Mouse (Mus musculus): Measurements from ENCODE around the gene Phldb1. TPM values are rescaled to one million over a fixed set of nuclear protein-coding genes. Genes with fewer than 3 reads are reported as not detected.
A peak's percentile ranks its signal among the peaks of the same experiment; 100 is the strongest.

The Phldb1 gene
- polyA plus RNA-seq, 1 experiment = 37.6 TPM

DNA sequence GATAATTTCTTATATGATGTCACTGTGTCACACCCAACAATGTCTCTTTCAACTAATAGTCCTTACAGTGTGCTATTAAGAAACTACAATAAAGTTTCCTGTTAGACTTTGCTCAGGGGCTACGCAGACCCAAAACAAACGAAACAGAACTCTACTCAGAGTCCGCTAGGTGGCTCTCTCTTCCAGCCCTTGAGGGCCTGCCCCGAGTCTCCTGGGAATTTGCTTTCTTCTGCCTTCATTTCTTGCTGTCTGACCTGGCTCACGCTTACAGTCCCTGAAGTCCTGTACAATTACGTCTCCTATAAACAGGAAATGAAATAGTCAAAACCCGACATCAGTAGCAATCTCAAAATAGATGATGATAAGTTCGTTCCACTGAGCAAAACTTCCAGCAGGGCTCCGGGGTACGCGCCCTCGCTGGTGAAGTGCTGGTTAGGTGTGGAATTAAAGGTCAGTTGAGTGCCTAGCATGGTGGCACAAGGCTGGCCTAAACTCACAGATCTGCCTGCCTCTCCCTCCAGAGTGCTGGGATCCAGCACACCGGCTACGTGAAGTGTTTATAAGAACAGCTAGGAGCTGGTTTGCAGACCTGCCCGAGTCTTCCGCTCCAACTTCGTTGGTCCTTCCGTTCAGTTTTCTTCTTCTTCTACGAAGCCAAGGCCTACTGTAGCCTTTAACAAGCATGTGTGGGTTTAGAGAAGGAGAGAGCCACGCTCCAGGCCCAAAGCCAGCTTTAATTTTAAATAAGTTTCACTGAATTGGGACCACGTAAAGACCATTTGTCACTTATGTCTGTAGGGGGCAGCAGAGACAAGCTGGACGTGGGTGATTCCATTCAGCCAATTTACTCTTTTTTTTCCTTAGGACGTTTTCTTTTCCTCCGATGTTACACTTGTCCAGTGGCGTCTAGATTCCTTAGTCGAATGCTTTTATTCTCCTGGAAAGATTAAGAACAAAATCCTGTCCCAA is 79.6 kb downstream of the Phldb1 start:
- H3K27ac ChIP-seq (ENCODE audit: insufficient read depth, low read depth, low read length) = peak overlapping the region; percentile 1; the same call in 1 of the 2 replicates

DNA sequence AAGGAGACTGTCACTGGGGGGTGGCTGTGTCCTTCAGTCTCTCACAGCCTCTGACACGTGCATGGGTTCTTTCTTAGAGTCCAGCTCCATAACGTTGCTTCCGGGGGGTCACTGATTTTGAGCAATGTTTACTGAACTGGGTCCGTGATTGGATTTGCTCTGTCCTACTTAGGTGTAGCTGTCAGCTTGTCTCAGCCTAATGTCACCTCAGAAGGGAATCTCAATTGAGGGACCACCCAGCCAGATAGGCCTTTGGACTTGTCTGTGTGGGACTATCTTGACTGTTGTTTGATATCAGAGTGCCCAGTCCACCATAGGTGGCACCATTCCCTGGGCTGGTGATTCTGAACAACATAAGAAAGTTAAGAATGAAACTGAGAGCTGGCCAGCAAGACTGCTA is 81.1 kb downstream of the Phldb1 start:
- no peak for TF ChIP-seq CTCF (conservative IDR thresholded peaks at IDR 0.05; ENCODE audit: insufficient read depth, insufficient read length, low read depth, low read length)
- no peak for TF ChIP-seq POLR2A (IDR thresholded peaks at IDR 0.05; ENCODE audit: low read depth, low read length)
- DNase-seq = no peak
- 87% methylated on average over 4 of the region's 4 CpGs for WGBS
- Histone ChIP-seq H3K36me3 (ENCODE audit: control insufficient read depth, insufficient read depth, low read length) (no peaks in the 10 kb centered on the region), H3K27ac (ENCODE audit: insufficient read depth, low read depth, low read length) (no peak overlapping the region), H3K4me3 (ENCODE audit: insufficient read depth, low read depth, low read length) (no peak overlapping the region), H3K27me3 (replicated peaks; ENCODE audit: control insufficient read depth, insufficient read depth, low read length) (no peaks in the 10 kb centered on the region), H3K4me1 (ENCODE audit: control insufficient read depth, insufficient read depth, low read length) (peaks cover 6% of the 10 kb centered on the region; the same call in 1 of the 2 replicates)

More for the DNA sequence above, 79.6 kb downstream of the Phldb1 start:
- Histone ChIP-seq H3K36me3 (ENCODE audit: control insufficient read depth, insufficient read depth, low read length) (no peaks in the 10 kb centered on the region), H3K4me1 (ENCODE audit: control insufficient read depth, insufficient read depth, low read length) (peaks cover 6% of the 10 kb centered on the region; the same call in 1 of the 2 replicates), H3K27me3 (replicated peaks; ENCODE audit: control insufficient read depth, insufficient read depth, low read length) (no peaks in the 10 kb centered on the region), H3K4me3 (ENCODE audit: insufficient read depth, low read depth, low read length) (peak overlapping the region; percentile 29; the same call in 1 of the 2 replicates)
- DNase-seq = peak; percentile 84
- TF ChIP-seq POLR2A (IDR thresholded peaks at IDR 0.05; ENCODE audit: low read depth, low read length) (no peak), CTCF (conservative IDR thresholded peaks at IDR 0.05; ENCODE audit: insufficient read depth, insufficient read length, low read depth, low read length) (peak; percentile 74)
- WGBS = 17% methylated on average over 26 of the region's 26 CpGs

DNA sequence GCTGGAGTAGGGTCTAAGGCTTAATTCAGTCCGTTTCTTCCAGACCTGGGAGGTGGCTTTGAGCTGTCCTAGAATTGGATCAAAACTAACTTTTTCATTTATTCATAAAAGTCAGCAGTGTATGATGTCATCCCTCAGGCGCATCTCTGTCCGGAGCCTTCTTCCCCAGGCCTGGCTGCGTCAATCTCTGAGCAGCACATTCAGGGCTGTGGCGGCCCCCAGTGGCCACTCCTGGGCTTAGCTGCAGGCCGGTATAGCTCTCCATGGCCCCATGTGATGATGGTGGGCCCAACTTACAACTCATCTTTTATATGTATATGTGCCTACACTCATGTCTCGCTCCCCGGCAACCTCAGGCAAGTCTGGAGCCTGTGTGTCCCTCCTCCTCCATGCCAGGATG is 83.0 kb downstream of the Phldb1 start:
- no peak for TF ChIP-seq POLR2A (IDR thresholded peaks at IDR 0.05; ENCODE audit: low read depth, low read length)
- peak; percentile 89 for TF ChIP-seq CTCF (conservative IDR thresholded peaks at IDR 0.05; ENCODE audit: insufficient read depth, insufficient read length, low read depth, low read length)
- H3K4me3 ChIP-seq (ENCODE audit: insufficient read depth, low read depth, low read length) = no peak overlapping the region
- no peak overlapping the region for H3K27ac ChIP-seq (ENCODE audit: insufficient read depth, low read depth, low read length)
- 16% methylated on average over 8 of the region's 8 CpGs for WGBS
- H3K4me1 ChIP-seq (ENCODE audit: control insufficient read depth, insufficient read depth, low read length) = peaks cover 6% of the 10 kb centered on the region; the same call in 1 of the 2 replicates
- H3K36me3 ChIP-seq (ENCODE audit: control insufficient read depth, insufficient read depth, low read length) = no peaks in the 10 kb centered on the region
- H3K27me3 ChIP-seq (replicated peaks; ENCODE audit: control insufficient read depth, insufficient read depth, low read length) = no peaks in the 10 kb centered on the region
- DNase-seq = peak; percentile 76

DNA sequence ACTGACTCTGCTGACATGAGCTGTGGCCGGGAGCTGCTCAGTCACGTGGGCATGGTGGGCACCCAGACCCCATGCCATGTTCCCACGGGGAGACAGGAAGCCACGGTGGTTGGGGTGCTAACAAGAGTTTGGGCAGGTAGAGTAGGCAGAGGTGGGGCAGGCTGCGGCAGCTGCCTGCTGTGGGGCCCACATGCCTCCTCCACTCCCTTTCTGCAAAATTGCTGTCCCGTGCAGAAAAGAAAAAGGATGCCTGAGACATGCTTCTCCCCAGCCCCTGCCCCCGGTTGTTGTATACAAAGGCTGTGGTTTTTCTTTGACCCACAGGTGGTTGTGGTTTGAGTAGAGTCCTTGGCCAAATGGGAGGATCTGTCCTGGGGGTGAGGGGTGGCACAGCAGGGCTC is 86.1 kb downstream of the Phldb1 start:
- 63% methylated on average over 7 of the region's 7 CpGs for WGBS
- DNase-seq = no peak
- H3K27me3 ChIP-seq (replicated peaks; ENCODE audit: control insufficient read depth, insufficient read depth, low read length) = no peaks in the 10 kb centered on the region
- H3K27ac ChIP-seq (ENCODE audit: insufficient read depth, low read depth, low read length) = no peak overlapping the region
- no peak for TF ChIP-seq POLR2A (IDR thresholded peaks at IDR 0.05; ENCODE audit: low read depth, low read length)
- TF ChIP-seq CTCF (conservative IDR thresholded peaks at IDR 0.05; ENCODE audit: insufficient read depth, insufficient read length, low read depth, low read length) = no peak
- no peaks in the 10 kb centered on the region for H3K36me3 ChIP-seq (ENCODE audit: control insufficient read depth, insufficient read depth, low read length)
- no peaks in the 10 kb centered on the region for H3K4me1 ChIP-seq (ENCODE audit: control insufficient read depth, insufficient read depth, low read length)
- no peak overlapping the region for H3K4me3 ChIP-seq (ENCODE audit: insufficient read depth, low read depth, low read length)

DNA sequence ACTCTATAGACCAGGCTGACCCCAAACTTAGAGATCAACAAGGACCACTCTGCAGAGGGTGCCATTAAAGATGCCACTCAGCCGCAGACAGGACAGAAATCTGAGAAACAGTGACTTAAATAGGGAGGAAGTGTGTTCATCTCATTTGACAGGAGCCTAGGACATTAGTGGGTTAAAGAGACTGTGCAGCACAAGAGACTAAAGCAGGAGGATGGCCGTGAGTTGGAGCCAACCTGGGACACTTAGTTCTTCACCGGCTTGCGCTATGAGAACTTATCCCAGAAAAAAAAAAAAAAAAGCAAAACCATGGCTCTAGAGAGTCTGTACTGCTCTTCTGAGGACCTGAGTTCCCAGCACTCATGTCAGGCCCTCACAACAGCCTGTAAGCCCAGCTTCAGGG is 87.3 kb downstream of the Phldb1 start:
- Histone ChIP-seq H3K4me1 (ENCODE audit: control insufficient read depth, insufficient read depth, low read length) (no peaks in the 10 kb centered on the region), H3K27me3 (replicated peaks; ENCODE audit: control insufficient read depth, insufficient read depth, low read length) (no peaks in the 10 kb centered on the region), H3K27ac (ENCODE audit: insufficient read depth, low read depth, low read length) (no peak overlapping the region), H3K36me3 (ENCODE audit: control insufficient read depth, insufficient read depth, low read length) (no peaks in the 10 kb centered on the region), H3K4me3 (ENCODE audit: insufficient read depth, low read depth, low read length) (no peak overlapping the region)
- TF ChIP-seq CTCF (conservative IDR thresholded peaks at IDR 0.05; ENCODE audit: insufficient read depth, insufficient read length, low read depth, low read length) (no peak), POLR2A (IDR thresholded peaks at IDR 0.05; ENCODE audit: low read depth, low read length) (no peak)
- DNase-seq = no peak
- WGBS = 82% methylated on average over 4 of the region's 4 CpGs

DNA sequence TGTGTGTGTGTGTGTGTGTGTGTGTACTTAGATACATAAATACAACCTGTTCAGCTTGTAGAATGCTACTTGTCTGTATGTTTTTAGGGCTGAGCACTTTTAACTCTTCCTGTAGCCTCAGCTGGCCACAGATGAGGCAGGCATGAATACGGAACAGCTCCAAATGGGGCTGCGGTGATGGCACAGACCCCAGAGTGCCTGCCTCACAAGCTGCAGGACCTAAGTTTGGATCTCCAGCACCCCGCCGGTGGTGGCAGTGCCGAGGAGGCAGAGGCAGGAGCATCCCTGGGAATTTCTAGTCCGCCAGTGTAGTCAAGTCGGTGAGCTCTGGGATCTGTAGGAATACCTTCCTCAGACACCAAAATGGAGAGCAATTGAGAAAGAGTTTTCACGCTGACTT is 88.0 kb downstream of the Phldb1 start:
- H3K4me3 ChIP-seq (ENCODE audit: insufficient read depth, low read depth, low read length) = no peak overlapping the region
- H3K4me1 ChIP-seq (ENCODE audit: control insufficient read depth, insufficient read depth, low read length) = no peaks in the 10 kb centered on the region
- H3K36me3 ChIP-seq (ENCODE audit: control insufficient read depth, insufficient read depth, low read length) = no peaks in the 10 kb centered on the region
- no peak for TF ChIP-seq POLR2A (IDR thresholded peaks at IDR 0.05; ENCODE audit: low read depth, low read length)
- no peak for DNase-seq
- no peaks in the 10 kb centered on the region for H3K27me3 ChIP-seq (replicated peaks; ENCODE audit: control insufficient read depth, insufficient read depth, low read length)
- 95% methylated on average over 8 of the region's 8 CpGs for WGBS
- no peak overlapping the region for H3K27ac ChIP-seq (ENCODE audit: insufficient read depth, low read depth, low read length)

DNA sequence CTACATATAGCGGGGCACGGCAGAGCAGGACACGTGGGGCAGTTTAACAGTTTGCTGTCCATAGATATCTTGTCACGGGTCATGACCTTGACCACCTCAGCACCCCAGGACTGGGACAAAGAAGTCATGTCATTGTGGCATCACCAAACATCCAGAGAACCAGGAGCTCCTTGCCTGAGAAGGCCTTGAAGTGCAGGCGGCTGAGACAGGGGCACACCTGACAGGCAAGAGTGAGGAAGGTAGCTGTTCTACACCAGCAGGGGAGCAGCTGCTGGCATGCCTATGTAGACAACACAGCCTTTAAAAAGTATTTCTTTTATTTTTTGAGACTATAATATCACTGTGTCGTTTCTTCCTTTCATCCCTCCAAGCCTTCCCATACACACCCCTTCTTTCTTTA is 88.6 kb downstream of the Phldb1 start:
- Histone ChIP-seq H3K4me1 (ENCODE audit: control insufficient read depth, insufficient read depth, low read length) (no peaks in the 10 kb centered on the region), H3K36me3 (ENCODE audit: control insufficient read depth, insufficient read depth, low read length) (no peaks in the 10 kb centered on the region), H3K27ac (ENCODE audit: insufficient read depth, low read depth, low read length) (no peak overlapping the region), H3K27me3 (replicated peaks; ENCODE audit: control insufficient read depth, insufficient read depth, low read length) (no peaks in the 10 kb centered on the region), H3K4me3 (ENCODE audit: insufficient read depth, low read depth, low read length) (no peak overlapping the region)
- TF ChIP-seq CTCF (conservative IDR thresholded peaks at IDR 0.05; ENCODE audit: insufficient read depth, insufficient read length, low read depth, low read length) (no peak), POLR2A (IDR thresholded peaks at IDR 0.05; ENCODE audit: low read depth, low read length) (no peak)
- no peak for DNase-seq
- WGBS = 90% methylated on average over 6 of the region's 6 CpGs

Data from kidney, adult 2 months (tissue).